Mouse (Mus musculus) midbrain, embryonic 10.5 days (tissue): ENCODE data around the gene Scn3a. TPM values are rescaled to one million over a fixed set of nuclear protein-coding genes. Genes with fewer than 3 reads are reported as not detected.

Source experiments
- DNase-seq: peaks from one replicate; pipeline ENCODE4 v3.0.0-alpha.2; 2017; ENCODE audit warnings: low spot score
- H3K27ac ChIP-seq: fragments of 300-500 bp; sonication (generic); replicated peaks from 2 replicates; pipeline ENCODE4 v1.5.1; 2016; ENCODE audit warnings: mild to moderate bottlenecking
- H3K27me3 ChIP-seq: fragments of 300-500 bp; sonication (generic); 2 replicates; pipeline ENCODE4 v1.6.1; 2016; ENCODE audit warnings: low read depth, mild to moderate bottlenecking; ENCODE audit not compliant: poor library complexity, severe bottlenecking
- H3K36me3 ChIP-seq: fragments of 300-500 bp; sonication (generic); 2 replicates; pipeline ENCODE4 v1.6.1; 2016; ENCODE audit warnings: mild to moderate bottlenecking, moderate library complexity
- H3K4me1 ChIP-seq: fragments of 300-500 bp; sonication (generic); 2 replicates; pipeline ENCODE4 v1.6.1; 2016
- H3K4me3 ChIP-seq: fragments of 300-500 bp; sonication (generic); 2 replicates; pipeline ENCODE4 v1.5.1; 2016; ENCODE audit warnings: mild to moderate bottlenecking, moderate library complexity
- H3K9me3 ChIP-seq: fragments of 300-500 bp; sonication (generic); replicated peaks from 2 replicates; pipeline ENCODE4 v1.6.1; 2016; ENCODE audit warnings: mild to moderate bottlenecking
- WGBS: fragments of 180-500 bp; shearing (Covaris S2); methylation state at CpG from one replicate; pipeline ENCODE4 v1.1.7; 2016; 5-methylcytosine and 5-hydroxymethylcytosine counted together
- polyA plus RNA-seq: library from polyadenylated mRNA; unstranded; fragments of >200 nt; fragmentation: Nextera tagmentation; extraction: Ambion mirVana; gene quantifications from 2 replicates; pipeline ENCODE4 v1.2.1, GENCODE M21; 2016

Scn3a gene
- polyA plus RNA-seq, 1 experiment from 2014 or later, result 5.0 TPM

GRCm38 (mm10) chr2:65421259-65422255 lies 145.9 kb downstream of the Scn3a start:
- H3K27ac ChIP-seq, result no peak overlapping the region
- H3K4me3 ChIP-seq, result no peak overlapping the region
- peaks cover 4% of the 10 kb centered on the region; the same call in 1 of the 2 replicates for H3K9me3 ChIP-seq
- H3K36me3 ChIP-seq, result no peaks in the 10 kb centered on the region
- no peaks in the 10 kb centered on the region for H3K27me3 ChIP-seq
- DNase-seq, result no peak
- 76% methylated on average over 11 of the region's 11 CpGs for WGBS
- H3K4me1 ChIP-seq, result peaks cover 15% of the 10 kb centered on the region; the same call in 1 of the 2 replicates

DNA sequence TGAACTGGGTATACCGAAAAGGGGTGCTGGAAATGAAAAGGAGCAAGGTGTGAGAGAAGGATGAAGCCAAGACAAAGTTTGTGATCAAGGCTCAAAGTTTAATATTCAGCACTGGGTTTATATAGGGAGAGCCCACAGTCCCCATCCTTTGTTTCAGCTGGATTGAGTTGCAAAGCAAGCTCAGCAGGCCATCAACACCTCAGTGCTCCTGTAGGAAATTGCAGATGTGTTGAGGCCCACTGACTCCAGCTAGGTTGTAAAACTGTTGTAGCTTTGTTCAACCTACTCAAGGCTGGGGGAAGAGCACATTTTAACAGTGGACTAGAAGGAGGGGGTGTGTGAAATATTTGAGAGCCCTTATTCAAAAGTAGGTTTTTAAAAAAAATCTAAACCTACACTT lies 148.8 kb downstream of the Scn3a start:
- no peak for DNase-seq
- Histone ChIP-seq H3K27me3 (no peaks in the 10 kb centered on the region), H3K4me3 (no peak overlapping the region), H3K4me1 (peaks cover 42% of the 10 kb centered on the region), H3K27ac (no peak overlapping the region), H3K9me3 (peaks cover 4% of the 10 kb centered on the region; the same call in 1 of the 2 replicates), H3K36me3 (no peaks in the 10 kb centered on the region)
- WGBS, result 63% methylated on average over 1 of the region's 1 CpGs

GRCm38 (mm10) chr2:65416535-65416934 lies 150.9 kb downstream of the Scn3a start:
- Histone ChIP-seq H3K9me3 (peaks cover 4% of the 10 kb centered on the region; the same call in 1 of the 2 replicates), H3K4me3 (no peak overlapping the region), H3K4me1 (peaks cover 31% of the 10 kb centered on the region), H3K27me3 (no peaks in the 10 kb centered on the region), H3K36me3 (no peaks in the 10 kb centered on the region), H3K27ac (peak overlapping the region; percentile 90)
- 97% methylated on average over 1 of the region's 1 CpGs for WGBS
- no peak for DNase-seq

GRCm38 (mm10) chr2:65415294-65415693 lies 152.1 kb downstream of the Scn3a start:
- H3K27me3 ChIP-seq, result no peaks in the 10 kb centered on the region
- H3K27ac ChIP-seq, result peak overlapping the region; percentile 90
- peak overlapping the region; percentile 49 for H3K4me3 ChIP-seq
- no peaks in the 10 kb centered on the region for H3K36me3 ChIP-seq
- 2% methylated on average over 2 of the region's 2 CpGs for WGBS
- DNase-seq, result no peak
- H3K9me3 ChIP-seq, result peaks cover 4% of the 10 kb centered on the region; the same call in 1 of the 2 replicates
- peaks cover 31% of the 10 kb centered on the region for H3K4me1 ChIP-seq

DNA sequence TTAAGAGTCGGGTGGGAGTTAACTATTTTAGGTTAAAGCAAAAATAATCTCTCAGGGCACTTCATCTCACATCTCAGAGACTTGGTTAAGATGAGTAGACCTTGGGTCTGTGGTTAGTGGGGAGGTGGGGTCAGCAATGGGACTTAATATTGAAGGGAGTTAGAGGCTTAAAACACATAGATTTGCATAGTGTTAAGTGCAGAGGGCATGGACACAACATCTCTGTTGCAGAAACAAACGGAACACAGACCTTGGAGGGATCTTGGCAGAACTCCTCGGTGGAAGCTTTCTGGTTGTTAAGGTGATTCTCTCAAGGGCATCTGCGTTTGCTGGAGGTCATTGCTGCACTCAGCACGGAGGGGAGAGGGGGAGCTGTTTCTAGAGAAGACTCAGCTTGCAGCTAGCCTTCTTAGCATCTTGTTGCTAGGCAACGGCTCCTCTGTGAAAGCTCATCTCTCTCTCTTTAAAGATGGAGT lies 152.6 kb downstream of the Scn3a start:
- Histone ChIP-seq H3K27ac (peak overlapping the region; percentile 90), H3K4me1 (peaks cover 31% of the 10 kb centered on the region), H3K9me3 (peaks cover 4% of the 10 kb centered on the region; the same call in 1 of the 2 replicates), H3K36me3 (no peaks in the 10 kb centered on the region), H3K27me3 (no peaks in the 10 kb centered on the region), H3K4me3 (peak overlapping the region; percentile 49)
- DNase-seq, result peak; percentile 79
- 2% methylated on average over 6 of the region's 6 CpGs for WGBS

DNA sequence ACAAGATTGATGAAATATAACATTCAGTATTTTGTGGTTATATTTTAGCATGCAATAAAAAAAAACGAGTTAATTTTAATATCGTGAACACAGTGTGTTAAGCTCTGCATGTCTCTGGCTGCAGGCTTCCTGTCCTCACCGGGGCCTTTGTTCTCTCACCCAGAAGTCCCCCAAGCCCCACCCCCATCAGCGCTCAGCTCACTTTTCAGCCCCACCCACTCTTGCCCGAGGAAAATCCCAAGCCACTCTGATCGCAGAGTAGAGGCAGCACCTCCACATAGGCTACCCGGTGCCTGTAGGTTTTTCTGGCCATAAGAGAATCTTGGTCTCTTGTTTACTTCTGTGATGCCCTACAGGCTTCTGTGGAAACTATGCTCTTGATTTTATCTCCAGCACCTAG lies 153.2 kb downstream of the Scn3a start:
- peaks cover 31% of the 10 kb centered on the region for H3K4me1 ChIP-seq
- peak overlapping the region; percentile 90 for H3K27ac ChIP-seq
- no peaks in the 10 kb centered on the region for H3K27me3 ChIP-seq
- H3K4me3 ChIP-seq, result peak overlapping the region; percentile 49
- H3K9me3 ChIP-seq, result peaks cover 4% of the 10 kb centered on the region; the same call in 1 of the 2 replicates
- peak; percentile 85 for DNase-seq
- no peaks in the 10 kb centered on the region for H3K36me3 ChIP-seq
- under 1% methylated on average over 7 of the region's 7 CpGs for WGBS

- Histone ChIP-seq H3K27me3 (no peaks in the 10 kb centered on the region), H3K9me3 (peaks cover 4% of the 10 kb centered on the region; the same call in 1 of the 2 replicates), H3K4me3 (peak overlapping the region; percentile 49), H3K36me3 (no peaks in the 10 kb centered on the region), H3K4me1 (peaks cover 31% of the 10 kb centered on the region), H3K27ac (peak overlapping the region; percentile 90)
- WGBS, result 3% methylated on average over 3 of the region's 3 CpGs
- DNase-seq, result peak; percentile 21
These were observed 153.7 kb downstream of the Scn3a start for GRCm38 (mm10) chr2:65413746-65414145.

Other genes with a start within 250 kb of the Scn3a start
- 0.28 and 0.48 TPM in 2 replicates for gene Slc38a11, start 203.6 kb downstream of the Scn3a start, polyA plus RNA-seq
- gene Scn2a, start 53.1 kb upstream of the Scn3a start, polyA plus RNA-seq, result 3.2 and 5.5 TPM in 2 replicates